Mouse (Mus musculus) thymus, adult 2 months (tissue): Measurements from ENCODE around the gene Avpr1b.

Experiments used
- CTCF ChIP-seq: fragments of 200-500 bp; IDR thresholded peaks from 2 replicates; pipeline ENCODE4 v1.5.1; 2012; ENCODE audit warnings: mild to moderate bottlenecking, control low read depth, low read length, moderate library complexity, borderline replicate concordance; ENCODE audit not compliant: control insufficient read depth, poor library complexity, insufficient read depth; ENCODE audit errors: extremely low read depth
- POLR2A ChIP-seq: fragments of 200-500 bp; IDR thresholded peaks from 2 replicates; pipeline ENCODE4 v1.6.1; 2012; ENCODE audit warnings: mild to moderate bottlenecking, low read length, control low read depth, moderate library complexity; ENCODE audit not compliant: control insufficient read depth, poor library complexity, insufficient read depth; ENCODE audit errors: extremely low read depth

DNA sequence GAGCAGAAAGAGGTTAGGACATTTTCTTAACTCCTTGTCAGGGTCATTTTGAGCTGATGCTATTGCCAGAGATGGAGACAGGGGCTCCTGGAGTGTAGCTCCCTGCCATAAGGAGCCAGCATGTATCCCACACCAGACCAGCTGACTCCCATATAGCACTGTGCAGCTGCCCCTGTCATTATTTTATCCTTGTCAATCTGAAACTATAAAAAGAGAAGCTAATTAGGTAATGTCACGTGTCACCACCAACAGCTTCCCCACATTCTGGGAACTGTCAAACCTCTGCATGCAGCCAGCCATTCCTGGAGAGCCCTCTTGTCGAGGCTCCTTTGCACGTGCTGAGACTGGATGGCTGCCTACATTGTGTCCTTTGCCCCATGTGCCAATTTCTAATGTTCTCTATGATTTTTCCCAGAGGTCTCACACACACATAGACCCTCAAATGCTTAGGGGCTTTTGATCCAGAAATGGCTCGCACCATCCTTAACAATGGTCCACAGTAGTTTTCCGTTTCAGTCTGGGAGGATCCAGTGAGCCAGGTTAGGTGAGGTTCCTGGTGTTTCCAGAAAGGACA lies 60.6 kb downstream of the Avpr1b start:
- TF ChIP-seq POLR2A (no peak), CTCF (no peak)
